Mouse (Mus musculus) adrenal gland, postnatal 25 days (tissue): Measurements from ENCODE around the gene Slc1a1. TPM values are rescaled to one million over a fixed set of nuclear protein-coding genes. Genes with fewer than 3 reads are reported as not detected.

Experiments used
- DNase-seq: peaks from one replicate; pipeline ENCODE4 v3.0.0; 2021; ENCODE audit warnings: mixed read lengths
- long read RNA-seq: library from polyadenylated mRNA; stranded (forward); transcript quantifications from one replicate; pipeline ENCODE4 v2.0.0, GENCODE M21; 2021
- total RNA-seq: library from RNA; stranded (reverse); gene quantifications from 2 replicates; pipeline ENCODE4 v1.2.3, GENCODE M21; 2021

Slc1a1 gene
- total RNA-seq = 0.97 and 1.0 TPM in 2 replicates
- long read RNA-seq, partial matches to known transcripts = 0 of 2 reads
- long read RNA-seq, other reads (novel, unspliced or antisense) = 0 of 2 reads

GRCm38 (mm10) chr19:28834798-28835499 is at the start of gene Slc1a1:
Gene Slc1a1 (plus strand): TSS chr19:28835049.
- DNase-seq = peak; percentile 67

GRCm38 (mm10) chr19:28790196-28790595 is 44.7 kb upstream of the Slc1a1 start:
- no peak for DNase-seq

- no peak for DNase-seq
Observed at GRCm38 (mm10) chr19:28793307-28793706, 41.5 kb upstream of the Slc1a1 start.

GRCm38 (mm10) chr19:28796146-28796848 is 38.6 kb upstream of the Slc1a1 start:
- DNase-seq = no peak

DNA sequence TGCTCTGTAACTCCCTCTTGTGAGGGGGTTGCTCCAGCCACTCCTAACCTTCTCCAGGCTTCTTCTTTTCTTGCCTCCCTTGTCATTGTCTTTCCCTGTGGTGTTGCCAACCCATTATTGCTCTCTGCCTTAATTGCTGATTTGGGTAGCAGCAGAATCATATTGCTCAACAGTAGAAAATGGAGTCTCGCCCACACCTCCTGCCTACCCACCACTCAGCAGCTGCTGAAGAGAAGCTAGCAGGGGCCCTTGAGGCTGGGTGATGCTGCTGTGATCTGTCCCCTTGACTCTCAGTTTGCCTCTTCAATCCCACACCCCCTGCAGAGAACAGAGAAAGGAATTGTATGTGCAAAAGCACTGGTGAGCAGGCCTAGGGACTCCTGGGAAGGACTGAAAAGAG is 37.9 kb upstream of the Slc1a1 start:
- no peak for DNase-seq

GRCm38 (mm10) chr19:28797611-28798010 is 37.2 kb upstream of the Slc1a1 start:
- no peak for DNase-seq

DNA sequence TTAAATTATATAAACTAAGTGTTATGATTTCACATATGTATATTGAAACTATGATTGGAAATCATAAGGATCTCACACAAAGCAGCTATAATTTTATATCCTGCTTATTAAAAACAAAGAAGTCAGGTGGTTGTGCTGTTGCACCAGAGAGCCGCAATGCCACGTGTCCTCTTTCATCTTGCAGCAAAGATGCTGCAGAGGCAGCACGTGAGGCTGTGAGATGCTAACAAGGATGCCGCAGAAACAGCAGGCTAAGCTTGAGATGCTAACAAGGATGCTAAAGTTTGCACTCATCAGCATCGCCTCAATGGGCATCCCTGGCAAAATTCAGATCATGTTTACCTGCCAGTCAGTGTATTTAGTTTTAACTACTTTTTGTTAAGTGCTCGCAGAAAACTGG is 34.4 kb upstream of the Slc1a1 start:
- no peak for DNase-seq

DNA sequence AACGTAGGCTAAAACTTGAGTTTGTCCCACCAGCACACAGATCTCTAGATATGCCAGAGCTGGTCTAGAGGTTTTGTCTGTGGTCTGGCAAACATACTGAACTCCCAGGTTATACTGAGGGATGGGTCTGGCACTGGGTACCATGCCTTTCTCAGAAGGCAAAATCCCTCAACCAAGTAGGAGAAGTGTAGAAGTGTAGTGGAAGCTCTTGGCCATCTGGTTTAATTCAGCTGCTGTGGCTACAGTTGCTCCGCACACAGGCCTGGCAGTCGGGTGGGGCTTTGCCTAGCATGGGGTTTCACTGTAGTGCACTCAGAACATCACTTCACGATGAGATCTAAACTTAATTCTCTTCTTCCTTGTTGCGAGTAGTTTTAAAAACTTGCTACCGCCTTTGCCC is 28.6 kb upstream of the Slc1a1 start:
- DNase-seq = no peak

DNA sequence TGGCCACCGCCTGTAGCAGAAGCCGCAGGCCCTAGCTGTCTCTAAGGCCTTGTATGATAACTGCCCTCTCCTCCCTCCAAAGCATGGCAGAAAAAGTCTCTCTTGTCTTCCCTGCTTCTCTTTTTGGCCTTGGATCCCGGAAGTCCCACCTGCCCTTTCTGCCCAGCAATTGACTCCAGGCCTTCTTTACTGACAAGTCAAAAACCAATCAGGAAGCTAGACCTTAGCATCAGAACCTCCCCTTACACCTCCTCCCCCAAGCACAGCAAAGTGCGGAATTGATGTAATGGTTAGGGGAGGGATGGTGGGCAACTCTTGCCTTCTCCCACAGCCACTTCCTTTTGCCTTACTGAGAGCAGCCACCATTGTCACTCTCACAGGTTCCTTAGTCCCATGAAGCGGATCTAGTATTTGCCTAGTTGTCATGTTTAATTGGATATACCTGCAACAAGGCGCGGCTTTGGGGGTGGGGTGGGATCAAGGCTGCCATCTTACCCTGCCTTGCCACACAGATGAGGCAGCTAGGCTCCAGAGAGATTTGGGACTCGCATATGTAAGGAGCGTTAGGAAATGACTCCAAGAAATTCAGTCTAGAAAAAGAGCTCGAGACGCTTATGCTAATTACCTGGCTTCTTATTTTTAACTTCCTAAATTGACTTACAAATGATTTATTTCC is 27.9 kb upstream of the Slc1a1 start:
- no peak for DNase-seq

DNA sequence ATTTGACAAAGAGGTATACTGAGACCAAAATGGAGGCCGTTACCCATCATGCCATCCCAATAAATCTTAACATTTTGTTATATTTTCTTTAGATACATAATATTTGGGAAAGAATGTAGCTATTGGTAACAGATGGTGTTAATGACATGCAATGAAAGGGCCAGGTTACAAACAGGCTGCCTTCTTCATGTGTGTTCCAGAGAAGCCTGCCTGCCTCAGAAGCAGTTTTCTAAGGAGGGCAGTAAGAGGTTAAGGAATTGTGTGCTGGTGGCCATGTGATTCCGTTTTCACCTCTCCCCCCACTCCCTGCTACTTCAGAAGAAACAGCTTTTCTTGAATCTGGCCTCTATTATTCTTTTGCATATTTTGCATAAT is 27.4 kb upstream of the Slc1a1 start:
- no peak for DNase-seq

- no peak for DNase-seq
Observed at GRCm38 (mm10) chr19:28818286-28818685, 16.6 kb upstream of the Slc1a1 start.

DNA sequence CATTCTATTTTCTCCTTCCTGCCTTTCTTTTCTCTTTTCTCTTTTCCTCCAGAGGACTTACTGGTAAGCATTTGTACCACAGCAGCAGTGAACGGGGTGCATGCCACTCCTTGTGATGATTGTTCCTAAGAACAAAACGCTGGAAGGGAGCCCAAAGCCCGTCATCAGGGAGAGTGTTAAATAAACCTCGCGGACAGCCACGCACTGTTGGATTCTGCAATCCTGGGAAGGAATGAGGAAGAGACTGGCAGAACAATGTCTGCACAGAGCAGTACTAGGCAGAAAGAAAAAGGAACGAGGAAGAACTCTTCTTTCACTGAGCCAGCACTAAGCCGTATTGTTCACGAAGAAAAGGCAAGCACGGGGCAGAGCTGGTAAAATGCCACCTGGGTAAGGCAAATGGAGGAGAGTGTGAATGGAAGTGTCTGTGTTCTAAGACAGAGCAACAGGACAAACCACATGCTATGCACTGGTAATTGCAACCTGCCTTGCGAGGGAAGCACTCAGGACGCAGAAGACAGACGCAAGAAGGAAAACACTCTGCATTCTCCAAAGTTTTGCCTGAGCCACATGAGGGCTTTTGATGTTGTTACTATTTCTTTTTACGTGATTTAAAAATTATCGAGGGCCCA is 7.0 kb upstream of the Slc1a1 start:
- DNase-seq = no peak

DNA sequence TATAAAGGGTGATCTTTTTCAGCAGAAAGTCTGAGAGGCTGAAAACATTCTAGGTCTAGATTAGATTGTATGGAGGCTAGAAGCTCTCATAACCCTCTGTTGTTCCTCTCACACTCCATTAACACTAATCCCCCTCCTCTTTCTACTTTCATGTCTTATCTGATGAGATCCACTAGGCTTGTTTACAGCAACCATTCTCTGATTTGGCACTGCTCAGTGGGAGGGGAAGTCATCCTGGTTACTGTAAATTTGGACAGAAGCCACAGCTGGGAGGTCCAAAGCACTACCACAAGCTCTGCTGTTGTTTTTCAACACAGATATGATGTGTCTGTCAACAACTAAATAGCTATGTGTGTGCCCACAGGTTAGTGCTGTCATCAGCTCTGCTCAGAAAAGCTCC is 3.5 kb upstream of the Slc1a1 start:
- no peak for DNase-seq

DNA sequence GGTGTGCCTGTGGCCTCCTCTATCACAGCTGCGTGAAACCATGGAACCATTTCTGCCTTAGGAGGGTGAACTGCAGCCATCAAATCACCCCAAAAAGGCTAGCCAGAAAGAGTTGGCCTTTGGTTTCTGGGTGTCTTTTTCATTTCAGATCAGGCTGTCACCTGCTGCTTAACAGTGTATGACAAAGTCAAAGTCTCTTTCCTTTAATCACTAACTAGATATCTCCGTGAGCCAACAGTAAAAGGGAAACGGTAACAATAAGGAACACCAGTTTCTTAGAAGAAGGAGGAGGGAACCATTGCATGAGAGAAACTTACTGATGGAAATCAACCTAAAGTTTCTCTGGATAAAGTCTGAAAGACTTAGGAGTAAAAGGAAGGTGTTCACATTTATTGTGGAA is 2.2 kb upstream of the Slc1a1 start:
- no peak for DNase-seq

GRCm38 (mm10) chr19:28834388-28834787 is 461 bp upstream of the Slc1a1 start:
- DNase-seq = no peak

- DNase-seq = no peak
Observed at GRCm38 (mm10) chr19:28835500-28835864, 633 bp downstream of the Slc1a1 start.

- no peak for DNase-seq
Observed at GRCm38 (mm10) chr19:28836116-28836515, 1.3 kb downstream of the Slc1a1 start.

- DNase-seq = no peak
Observed at GRCm38 (mm10) chr19:28836651-28837410, 2.0 kb downstream of the Slc1a1 start.

DNA sequence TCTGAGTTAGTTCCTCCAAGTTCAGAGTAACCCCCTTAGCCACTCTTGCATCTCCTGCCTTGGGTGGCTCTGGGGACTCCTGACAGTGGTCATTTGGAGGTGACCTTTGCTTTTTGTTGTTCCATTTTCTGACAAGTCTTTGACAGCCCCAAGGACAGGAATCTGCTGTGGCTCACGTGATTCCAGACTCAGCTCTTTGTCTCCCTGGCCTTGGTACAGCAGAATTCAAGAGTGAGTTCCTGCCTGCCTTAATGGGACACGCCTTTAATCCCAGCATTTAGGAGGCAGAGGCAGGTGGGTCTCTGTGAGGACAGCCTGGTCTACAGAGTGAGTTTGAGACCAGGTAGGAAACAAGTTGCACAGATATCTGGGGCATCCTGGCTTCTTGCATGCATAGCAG is 3.9 kb downstream of the Slc1a1 start:
- no peak for DNase-seq

DNA sequence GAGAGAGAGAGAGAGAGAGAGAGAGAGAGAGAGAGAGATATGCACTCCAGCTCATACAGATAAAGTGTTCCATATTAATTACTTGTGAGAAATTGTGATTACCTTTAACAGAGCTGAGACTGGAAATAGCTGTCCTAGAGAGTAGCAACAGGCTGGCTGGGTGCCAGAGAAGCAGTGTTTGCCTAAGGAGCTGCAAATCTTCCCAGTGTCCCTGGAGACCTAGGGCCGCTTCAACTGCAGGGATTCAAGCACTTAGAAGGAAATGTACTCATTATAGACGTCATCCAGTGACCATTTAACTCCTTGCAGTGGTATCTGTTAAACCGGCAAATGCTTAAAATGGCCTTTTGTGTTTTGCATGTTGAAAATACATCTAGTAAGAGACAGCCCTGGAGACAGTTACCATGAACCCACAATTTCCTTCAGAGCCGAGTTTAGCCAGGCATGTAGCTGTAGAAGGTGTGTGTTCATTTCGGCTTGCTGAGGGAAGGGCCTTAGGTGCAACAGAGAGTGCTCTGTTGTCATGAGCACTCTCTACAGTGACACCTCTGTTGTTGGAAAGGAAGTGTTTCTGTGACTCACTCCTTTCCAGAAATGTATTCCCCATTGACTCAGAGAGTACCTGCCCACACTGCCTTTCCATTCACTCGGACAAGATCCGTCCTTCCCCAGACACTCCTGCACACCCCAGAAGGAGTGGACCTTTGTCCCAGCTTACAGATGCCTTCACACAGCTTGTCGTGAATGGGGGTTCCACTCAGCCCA is 10.3 kb downstream of the Slc1a1 start:
- peak; percentile 27 for DNase-seq

DNA sequence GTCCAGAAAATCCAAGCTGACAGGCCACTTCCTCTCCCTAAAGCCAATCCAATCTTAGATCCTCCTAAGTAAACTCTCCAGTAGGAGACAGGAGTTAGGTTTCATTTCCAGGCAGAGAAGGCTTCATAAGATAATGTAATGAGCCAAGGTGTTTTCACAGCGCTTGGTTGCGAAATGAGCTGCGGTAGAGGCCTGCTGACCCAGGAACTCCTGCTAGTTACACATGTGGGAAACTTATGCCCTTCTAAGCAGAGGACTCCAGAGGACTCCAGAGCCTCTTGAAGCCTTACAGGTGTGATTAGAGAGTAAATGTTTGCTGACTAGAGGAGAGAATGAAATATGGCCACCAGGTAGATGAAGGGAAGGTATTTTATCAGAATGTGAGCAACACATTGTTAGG is 15.7 kb downstream of the Slc1a1 start:
- DNase-seq = no peak
